Mouse (Mus musculus) left cerebral cortex, postnatal 10 days (tissue): ENCODE results near the gene Prex1. TPM values are rescaled to one million over a fixed set of nuclear protein-coding genes. Genes with fewer than 3 reads are reported as not detected.

Experiments used
- DNase-seq, 2 experiments: peaks; one replicate each; pipeline ENCODE4 v3.0.0; 2021 to 2022; ENCODE audit warnings: low spot score in 2 of 2, mixed read lengths in 1 of 2; ENCODE audit errors: extremely low spot score in 1 of 2
- intact Hi-C: fragments of 180-260 bp; cut with DNase I; formaldehyde crosslinking; loops from one replicate; pipeline ENCODE4 v1.15.1; 2025
- total RNA-seq, 2 experiments: library from RNA; stranded (reverse); gene quantifications; 2 replicates each; pipeline ENCODE4 v1.2.3; 2021

Prex1 gene
- total RNA-seq, 2 experiments from 2014 or later: 90.8 to 102 TPM

DNA sequence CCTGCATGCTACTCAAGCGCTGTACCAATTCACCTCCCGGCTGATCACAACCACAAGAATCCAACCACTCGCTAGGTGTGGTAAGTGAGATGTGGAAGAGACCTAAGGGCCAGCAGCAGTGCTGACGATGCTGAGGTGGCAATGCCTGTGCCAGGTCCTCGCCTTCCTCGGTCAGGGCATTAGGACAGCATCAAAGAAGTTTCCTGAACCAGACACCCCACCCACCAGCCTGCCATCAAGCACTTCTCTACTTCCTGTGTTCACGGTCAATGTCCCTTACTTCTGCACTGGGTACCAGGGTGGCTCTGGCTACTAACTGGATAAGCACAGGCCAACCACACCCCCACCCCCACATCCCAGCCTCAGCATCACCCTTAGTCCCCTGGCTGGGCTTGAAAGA, 91.0 kb downstream of the Prex1 start:
- no peak for DNase-seq
- intact Hi-C loops: no loop called here

DNA sequence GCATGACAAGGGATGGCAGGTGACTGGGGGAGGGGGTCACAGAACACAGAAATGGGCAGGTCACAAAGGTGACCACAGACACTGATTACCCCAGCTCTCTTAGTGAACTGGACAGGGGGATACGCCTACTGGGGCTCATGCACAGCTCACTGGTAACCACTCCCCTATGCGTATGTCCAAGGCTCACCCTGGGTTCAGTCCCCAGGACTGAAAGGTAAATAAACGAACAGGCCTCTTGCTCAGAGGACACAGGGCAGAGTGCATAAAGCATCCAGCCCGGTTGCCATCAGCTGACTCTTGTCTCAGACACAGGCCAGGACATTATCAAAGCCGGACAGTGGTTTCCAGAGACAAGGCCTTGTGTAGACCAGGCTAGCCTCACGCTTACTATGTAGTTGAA, 91.6 kb downstream of the Prex1 start:
- no peak for DNase-seq
- intact Hi-C loops: no loop called here

DNA sequence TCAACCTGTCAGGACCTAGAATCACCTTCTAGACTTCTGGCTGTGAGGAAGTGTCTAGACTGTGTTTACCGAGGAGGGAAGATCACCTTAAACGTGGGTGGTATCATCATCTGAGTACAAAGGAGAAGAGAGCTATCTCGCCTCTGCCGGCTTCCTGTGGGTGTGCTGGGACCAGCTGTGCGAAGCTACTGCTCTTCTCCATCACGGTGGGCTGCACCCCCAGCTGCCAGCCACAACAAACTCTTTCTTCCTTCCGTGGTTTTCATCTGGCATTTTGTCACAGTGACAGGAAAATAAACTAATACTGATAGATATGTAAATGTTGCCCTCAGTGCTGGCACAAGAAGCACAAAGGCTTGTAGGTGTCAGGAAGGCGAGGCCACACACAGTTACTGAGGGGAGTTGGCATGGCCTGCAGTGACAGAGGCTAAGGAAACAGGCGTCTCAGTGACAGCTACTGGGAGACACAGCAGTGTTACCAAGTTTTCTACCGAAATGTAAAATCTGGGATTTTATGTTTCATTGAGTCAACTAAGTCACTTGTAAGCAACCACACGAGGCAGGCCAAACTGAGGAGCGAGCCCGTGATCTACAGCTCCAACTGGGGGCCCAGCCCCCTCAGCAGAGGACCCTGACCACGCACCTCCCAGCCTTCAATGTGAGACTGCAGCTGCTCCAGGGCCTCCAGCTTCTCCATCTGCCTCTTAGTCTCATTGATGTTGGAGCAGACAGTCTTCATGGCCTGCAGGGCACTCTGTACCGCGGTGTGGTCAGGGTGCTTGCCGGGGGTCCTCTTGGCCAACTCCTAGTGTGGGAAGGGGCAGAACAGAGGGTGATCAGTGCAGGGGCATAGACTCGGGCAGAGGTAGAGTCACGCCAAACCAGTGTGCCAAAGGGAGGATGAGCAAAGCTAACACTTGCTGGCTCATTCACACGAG, 92.8 kb downstream of the Prex1 start:
- intact Hi-C loops: no loop called here

DNA sequence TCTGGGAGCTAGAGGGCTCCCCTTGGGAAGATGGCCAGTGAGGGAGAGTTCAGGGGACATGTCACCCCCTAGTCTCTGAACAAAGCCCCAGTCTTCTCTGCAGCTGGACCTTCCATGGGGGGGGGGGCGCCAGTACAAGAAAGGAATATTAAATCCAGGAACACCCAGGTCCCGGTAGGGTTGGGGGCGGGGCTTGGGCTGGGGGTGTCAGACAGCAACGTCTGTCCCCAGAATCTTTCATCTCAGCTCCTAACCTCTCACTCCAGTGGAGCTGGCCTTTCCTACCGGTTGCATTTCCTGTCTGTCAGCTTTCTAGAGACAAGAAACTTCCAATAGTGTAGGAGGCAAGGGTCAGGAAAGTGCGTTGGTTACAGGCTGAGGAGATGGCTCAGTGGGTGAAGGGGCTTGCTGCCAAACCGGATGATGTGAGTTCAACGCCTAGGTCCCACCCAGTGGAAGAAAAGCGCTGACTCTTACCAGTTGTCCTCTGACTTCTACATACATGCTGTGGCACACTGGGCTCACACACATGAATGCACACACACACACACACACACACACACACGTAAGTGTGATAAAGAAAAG, 93.6 kb downstream of the Prex1 start:
- intact Hi-C loops: no loop called here
- DNase-seq: no peak

More for the DNA sequence above, 92.8 kb downstream of the Prex1 start:
- DNase-seq: no peak

DNA sequence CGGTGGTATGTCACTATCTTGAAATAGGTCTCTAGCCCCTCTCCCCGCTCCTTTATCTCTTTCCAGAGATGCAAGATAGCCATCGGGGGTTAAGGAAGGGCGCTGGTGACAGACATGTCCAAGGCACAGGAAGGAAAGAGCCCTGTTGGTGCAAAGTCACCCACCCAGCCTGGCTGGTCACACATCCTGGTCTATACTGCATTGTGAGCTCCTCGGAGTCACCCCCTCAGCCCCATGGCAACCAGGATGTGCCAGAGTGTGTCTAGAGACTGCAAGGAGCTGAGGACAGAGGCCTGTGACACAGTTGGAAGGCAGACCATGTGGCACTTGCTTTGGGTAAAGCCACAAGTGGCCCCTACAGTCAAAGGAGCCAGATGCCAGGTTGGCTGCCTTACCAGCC, 94.4 kb downstream of the Prex1 start:
- intact Hi-C loops: no loop called here
- no peak for DNase-seq

DNA sequence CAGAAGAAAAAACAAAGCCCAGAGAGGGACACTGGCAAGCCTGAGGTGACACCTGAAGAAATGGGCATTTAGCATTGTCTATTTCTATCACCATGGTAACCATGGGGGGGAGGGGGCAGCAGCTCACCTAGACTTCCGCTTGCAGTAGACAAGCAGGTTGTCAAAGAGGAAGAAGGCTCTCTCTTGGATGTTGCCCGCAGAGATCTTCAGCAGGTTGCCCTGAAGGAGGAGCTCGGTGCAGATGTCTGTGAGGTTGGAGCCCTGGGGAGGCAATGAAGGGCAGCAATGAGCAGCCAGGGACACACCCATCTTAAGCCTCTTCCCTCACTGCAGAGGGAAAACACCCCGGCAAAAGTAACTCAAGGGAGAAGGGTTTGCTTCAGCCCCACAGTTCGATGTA, 95.9 kb downstream of the Prex1 start:
- DNase-seq: no peak
- intact Hi-C loops: no loop called here

DNA sequence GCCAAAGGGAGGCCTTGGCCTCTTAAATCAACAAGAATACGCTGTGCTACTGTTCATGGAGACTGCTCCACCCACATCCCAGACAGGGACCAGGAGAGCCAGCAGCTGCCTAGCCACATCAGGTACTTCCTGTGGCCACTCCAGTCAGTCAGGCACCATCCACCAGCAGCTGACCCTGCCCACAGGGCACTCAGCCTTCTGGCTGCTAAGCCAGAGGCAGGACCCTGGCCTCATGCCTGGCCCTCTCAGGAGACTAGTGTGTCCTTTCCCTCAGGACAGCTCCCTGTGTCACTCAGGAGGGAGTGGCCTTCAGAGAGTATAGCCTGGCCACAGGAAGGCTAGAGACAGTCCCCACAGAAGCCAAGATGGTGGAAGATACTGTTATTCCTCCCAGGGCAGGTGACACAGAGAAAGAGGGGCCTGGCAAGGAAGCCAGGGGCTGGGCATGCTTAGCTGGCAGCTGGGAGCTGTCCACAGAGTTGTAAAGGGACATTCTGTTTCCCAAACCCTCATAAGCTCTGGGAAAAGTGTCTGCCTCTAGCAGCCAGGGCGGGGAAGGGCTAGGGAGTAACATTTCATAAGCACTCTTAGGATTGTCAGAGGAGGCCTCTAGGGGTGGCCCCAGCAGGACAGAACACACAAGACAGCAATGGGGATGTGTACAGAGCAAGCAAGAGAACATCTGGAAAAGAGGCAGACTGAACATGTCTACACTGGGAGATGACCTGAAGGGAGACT, 98.1 kb downstream of the Prex1 start:
- DNase-seq: no peak
- intact Hi-C loops: no loop called here

DNA sequence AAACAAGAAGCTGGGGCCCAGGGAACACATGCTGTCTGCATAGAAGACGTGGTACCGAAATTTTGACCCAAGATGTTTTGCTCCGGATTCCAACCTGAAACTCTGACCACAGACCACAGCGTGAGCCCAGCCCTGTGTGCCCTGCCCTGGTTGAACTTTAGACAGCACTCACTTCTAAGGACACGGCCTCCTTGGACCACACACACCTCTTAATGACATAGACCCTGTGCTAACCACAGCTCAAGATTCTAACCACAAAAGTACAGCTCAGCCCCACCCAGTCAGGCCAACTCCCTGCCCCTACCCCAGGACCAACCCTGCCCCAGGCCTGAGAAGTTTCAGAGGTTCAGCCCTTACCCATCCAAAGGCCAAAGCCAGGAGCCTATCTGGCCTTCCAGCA, 103.4 kb downstream of the Prex1 start:
- intact Hi-C loops: no loop called here
- DNase-seq: no peak

DNA sequence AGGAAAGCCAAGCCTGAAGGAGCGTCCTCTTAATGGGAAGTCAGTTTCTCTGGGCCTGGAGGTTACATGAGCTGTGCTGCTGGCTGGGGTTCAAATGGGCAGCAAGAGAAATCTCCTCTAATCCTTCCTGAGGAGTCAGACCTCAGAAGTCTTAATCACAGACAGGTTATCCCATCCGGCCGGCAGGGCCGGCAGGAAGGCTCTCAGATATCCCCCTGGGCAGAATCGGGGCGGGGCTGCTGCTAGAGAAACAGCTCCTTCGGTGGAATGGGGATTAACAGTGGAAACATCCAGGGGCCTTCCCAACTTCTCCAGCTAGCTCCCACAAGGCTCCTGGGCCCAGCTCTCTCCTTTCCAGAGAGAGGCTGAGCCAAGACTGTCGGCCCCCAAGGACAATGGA, 105.1 kb downstream of the Prex1 start:
- intact Hi-C loops: no loop called here
- DNase-seq: no peak

DNA sequence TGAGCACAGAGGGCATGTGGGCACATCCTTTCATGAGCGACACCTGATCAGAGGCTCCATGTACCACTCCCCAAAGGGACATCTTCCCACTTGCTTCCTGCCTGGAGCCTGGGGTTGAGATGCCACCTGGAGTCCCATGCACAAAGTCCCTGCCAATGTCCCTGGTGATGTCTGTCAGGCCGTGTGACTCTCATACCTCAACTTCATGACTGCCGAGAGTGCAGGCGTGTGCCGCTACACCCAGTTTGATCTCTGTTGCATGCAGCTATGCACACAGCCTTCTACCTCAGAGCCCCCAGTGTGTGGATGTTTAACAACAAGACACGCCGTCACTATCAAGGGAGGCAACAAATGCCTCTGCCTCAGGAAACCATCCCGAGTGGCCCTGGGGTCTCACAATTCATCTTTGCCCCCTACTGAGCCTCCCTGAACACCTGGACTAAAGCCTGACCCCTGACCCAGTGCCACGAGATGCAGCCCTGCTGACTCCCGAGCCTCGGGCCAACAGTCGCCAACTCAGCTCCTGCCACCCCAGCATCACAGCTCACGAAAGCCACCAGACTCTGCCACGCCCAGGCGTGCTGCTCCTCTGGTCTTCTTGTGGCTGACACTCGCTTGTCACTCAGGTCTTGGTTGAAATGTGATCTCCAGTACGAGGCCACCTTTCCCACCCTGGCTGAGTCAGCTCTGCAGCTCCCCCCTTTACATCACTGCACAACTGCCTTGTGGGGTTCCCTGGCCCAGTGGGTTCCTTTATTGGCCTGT, 107.0 kb downstream of the Prex1 start:
- intact Hi-C loops: no loop called here
- DNase-seq: no peak

DNA sequence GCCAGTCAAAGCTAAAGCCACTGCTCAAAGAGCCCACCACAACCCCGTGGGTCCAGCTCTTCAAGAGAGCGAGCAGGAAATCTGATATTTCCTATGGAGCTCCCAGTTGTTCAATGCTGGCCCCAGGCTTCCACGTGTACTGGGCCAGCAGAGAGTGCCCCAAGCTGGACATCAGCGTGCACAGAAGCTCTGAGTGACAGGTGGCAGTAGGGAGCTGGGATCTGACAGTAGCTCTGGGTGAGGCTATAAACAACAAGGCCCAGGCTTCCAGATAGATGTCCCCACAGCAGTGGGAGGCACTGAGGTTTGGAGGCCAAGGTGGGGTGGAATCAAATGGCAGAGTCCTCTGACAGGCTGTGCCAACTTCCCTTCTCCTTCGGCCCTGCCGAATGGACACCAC, 107.6 kb downstream of the Prex1 start:
- intact Hi-C loops: no loop called here
- no peak for DNase-seq

DNA sequence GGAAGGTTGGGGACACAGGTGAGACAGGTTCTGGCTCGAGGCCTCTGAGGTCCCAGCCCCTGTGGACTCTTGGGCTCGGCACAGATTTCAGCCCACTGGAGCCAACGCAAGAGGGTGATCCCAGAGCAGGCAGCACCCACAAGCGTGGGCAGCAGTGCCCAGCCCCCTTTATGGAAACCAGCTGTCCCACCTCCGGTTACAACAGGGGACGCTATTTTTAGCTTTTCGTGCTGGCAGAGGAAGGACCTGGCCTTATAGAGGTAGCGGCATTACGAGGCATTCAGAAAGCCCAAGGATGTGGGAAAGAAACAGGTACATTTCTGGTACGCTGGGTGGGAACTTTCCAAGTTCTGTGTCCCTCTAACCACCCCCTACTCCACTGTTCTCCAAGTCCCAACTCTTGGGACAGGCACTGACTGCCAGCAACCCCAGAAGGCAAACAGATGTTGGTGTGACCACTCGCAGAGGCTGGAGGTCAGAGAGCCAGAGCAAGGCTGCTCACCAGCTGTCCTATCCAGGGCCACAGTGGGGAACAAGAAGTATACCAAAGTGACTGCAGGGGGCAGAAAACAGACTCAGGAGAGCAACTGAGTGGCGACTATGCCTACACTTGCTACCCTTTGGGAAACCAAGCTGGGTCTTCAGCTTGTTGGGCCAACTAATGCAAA, 108.3 kb downstream of the Prex1 start:
- intact Hi-C loops: no loop called here
- no peak for DNase-seq

DNA sequence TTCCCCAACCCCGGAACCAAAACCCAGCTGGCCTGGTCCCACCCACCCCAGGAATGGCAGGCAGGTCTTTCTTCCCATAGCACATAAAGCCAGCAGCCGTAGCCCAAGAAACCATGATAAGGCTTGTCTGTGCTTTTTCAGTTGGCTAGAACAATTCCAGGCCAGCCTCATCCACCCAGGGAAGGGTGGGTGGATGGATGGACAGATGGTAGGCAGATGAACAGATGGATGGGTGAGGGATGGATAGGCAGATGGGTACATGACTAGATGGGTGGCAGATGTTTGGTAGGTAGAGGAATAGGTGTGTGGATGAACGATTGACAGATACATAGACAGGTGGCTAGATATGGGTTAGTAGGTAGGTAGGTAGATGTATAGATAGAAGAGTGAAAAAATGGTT, 110.7 kb downstream of the Prex1 start:
- intact Hi-C loops: no loop called here
- DNase-seq: no peak

DNA sequence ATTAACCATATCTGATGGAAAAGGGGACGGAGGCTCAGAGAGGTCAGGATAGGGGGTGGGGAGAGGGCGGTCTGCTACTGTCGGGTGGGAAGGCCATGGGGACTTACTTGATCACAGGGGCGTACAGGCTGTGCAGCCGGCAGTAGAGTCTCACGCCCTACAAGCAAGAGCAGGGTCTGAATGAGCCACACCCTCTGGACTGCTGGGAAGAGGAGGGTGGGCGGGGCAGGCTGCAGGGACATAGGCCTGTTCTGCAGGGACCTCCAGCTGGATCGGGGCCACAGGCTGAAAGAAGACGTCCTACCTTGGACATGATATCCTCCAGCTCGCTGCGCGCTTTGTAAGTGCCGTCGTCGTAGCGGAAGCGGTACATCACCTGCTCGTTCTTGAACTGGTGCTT, 112.2 kb downstream of the Prex1 start:
- no peak for DNase-seq
- intact Hi-C loops: no loop called here

DNA sequence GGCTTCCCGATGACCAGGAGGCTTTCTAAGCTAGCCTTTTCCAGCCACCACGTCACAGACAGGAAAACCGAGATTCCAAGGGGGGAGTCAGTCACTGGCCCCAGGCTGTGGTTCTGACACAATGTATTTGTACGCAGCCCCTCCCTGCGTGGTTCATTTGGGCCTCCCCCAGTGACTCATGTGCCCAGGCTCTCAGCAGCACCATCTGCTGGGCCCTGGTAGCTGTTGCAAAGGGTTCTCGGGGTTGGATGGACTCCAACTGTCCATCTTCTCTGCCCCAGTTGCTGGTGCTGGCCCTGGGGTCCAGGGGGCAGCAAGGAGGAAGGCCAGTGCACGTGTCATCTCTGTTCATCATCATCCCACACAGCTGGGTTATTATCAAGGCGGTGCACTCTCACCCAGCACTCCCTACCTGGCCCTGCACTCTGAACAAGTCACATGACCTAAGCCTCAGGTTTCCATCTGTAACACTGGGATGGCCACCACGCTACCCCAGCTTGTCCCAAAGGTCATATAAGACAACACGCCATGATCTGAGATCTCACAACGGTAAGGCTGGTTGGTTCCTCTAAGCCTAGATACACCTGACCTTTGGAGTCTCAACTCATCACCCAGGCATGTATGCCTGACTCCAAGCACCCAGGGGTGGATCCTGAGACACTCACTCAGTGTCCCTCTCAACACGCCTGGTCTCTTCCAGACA, 115.0 kb downstream of the Prex1 start:
- intact Hi-C loops: no loop called here
- no peak for DNase-seq

DNA sequence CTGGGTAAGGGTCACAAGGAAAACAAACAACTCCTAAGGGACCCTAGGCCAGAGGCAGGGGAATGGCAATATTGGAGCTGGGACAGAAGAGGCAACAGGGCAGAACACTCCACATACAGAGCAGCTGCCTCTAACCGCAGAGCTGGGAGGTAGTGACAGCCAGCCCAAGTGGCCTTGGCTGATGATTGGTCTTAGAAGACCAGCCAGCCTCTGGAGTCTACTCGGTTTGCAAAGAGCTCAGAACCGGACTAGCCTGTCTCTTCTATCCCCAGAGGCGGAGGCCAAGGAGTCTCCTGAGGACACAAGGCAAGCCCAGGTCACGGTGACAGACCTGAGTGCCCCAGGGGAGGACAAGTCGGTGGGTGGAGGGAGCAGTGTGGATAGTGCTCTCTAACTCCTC, 115.9 kb downstream of the Prex1 start:
- intact Hi-C loops: no loop called here

DNA sequence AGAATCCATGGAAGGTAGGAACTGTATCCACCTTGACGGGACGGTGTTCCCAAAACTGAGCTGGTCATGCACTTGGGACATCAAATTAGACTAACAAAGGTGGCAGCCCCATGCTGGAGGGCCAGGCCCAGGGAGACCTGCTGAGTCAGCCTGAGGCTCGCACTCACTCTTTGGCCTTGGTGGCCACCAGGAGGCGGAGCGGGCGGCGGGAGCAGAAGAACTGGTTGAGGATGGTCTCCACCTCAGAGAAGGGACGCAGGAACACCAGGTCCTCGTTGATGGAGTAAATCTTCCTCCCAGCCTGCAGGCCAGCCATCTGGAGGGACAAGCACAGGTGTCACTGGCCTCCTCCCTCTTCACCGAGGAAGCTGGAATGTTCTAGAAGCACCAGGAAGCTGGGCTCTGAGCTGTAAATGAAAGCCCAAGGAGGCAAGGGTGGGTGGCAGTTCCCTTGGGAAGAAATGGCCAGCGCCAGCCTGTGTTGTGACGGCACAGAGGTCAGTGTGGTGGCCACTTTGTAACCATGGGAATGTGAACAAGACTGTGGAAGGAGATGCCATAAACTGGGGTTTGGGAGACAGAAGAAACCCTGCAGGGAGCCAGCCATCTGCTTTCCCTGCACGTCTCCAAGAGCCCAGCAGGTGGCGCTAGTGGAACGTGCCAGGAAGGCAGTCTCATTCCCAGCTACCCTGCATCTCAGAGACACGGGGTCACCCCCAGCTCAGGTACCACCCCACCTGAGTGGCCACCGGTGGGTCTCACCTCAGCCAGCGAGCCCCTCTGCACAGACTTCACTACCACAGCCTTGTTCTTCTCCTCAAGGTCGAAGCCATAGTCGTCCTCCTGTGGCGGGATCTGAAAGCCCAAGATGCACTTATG, 121.4 kb downstream of the Prex1 start:
- DNase-seq: peak; percentile 76 to 80
- intact Hi-C loops: loop anchor here (1.0 to 5.0 kb wide), 2 partner anchors 120 to 189 kb away; partner anchors contain the start of gene Prex1

More for the DNA sequence above, 115.9 kb downstream of the Prex1 start:
- DNase-seq: no peak
